ENCODE assay signal across 8 mouse cellular contexts in the genomic region with DNA sequence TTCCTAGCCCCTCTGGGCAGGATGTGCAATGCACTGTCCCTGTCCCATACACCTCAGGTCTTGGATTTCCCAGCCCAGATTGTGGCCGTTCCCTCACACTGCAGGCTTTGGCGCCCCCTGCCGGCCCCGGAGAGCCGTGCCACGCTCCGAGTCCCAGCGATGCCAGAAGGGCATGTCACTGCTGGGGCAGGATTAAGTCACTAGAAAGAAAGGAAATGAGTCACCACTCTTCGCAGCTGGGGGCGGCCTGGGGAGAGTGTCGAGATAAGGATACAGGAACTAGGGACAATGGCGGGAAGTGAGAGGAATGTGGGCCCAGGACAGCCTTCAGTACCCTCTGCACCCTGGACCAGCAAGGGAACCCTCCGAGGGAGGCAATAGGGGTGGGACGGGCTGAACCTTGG. TPM values are rescaled to one million over a fixed set of nuclear protein-coding genes. Genes with fewer than 3 reads are reported as not detected.
DNase-seq lines count a peak whose midpoint lies in the region; ATAC-seq and TF ChIP-seq lines count a peak whose summit lies in the region.

No protein-coding gene starts in this region.

- ATAC-seq in frontal cortex, adult (ENCODE audit: low TSS enrichment): peak; percentile 79; the same call in 1 of the 2 replicates
- ATAC-seq in lung, embryonic 16.5 days (ENCODE audit: low read depth): peak; percentile 97

- peak; percentile 88 to 93 for TF ChIP-seq EP300 in MEL (IDR thresholded peaks at IDR 0.05; ENCODE audit: low read depth in 1 of 2, low read length in 2 of 2)

- TF ChIP-seq CTCF in MEL (IDR thresholded peaks at IDR 0.05 in 2 of 3, conservative IDR thresholded peaks at IDR 0.05 in 1 of 3; ENCODE audit: control insufficient read depth in 1 of 3, insufficient read depth in 1 of 3, low read depth in 2 of 3, low read length in 3 of 3, poor library complexity in 1 of 3, severe bottlenecking in 1 of 3): peak in 2 of 3 experiments; percentile 95 to 100
- peak; percentile 96 for TF ChIP-seq CTCF in cerebellum, adult 2 months (IDR thresholded peaks at IDR 0.05; ENCODE audit: borderline replicate concordance, insufficient read depth, low read depth, low read length)

- TF ChIP-seq RAD21 in MEL (IDR thresholded peaks at IDR 0.05; ENCODE audit: low read depth, low read length): no peak; the same call in none of the 2 replicates

- H3K79me2 ChIP-seq in MEL (ENCODE audit: control insufficient read depth, insufficient read depth, low read length, poor library complexity): no peaks in the 10 kb centered on the region

- peak in 1 of 2 experiments; percentile 39; a peak in 1 of 4 replicates for TF ChIP-seq POLR2A in MEL (IDR thresholded peaks at IDR 0.05; ENCODE audit: control insufficient read depth in 1 of 2, insufficient read depth in 1 of 2, low read depth in 1 of 2, low read length in 2 of 2, poor library complexity in 1 of 2)
- TF ChIP-seq POLR2A in cerebellum, adult 2 months (IDR thresholded peaks at IDR 0.05; ENCODE audit: borderline replicate concordance, insufficient read depth, low read length): no peak

- H3K9me3 ChIP-seq in MEL (replicated peaks; ENCODE audit: insufficient read depth, low read length): no peaks in the 10 kb centered on the region
- H3K9me3 ChIP-seq in hindbrain, embryonic 10.5 days: no peaks in the 10 kb centered on the region
- peaks cover 3% of the 10 kb centered on the region; the same call in 1 of the 2 replicates for H3K9me3 ChIP-seq in lung, embryonic 16.5 days (ENCODE audit: control insufficient read depth, low read length)

- H3K4me1 ChIP-seq in MEL (ENCODE audit: control insufficient read depth in 1 of 2, insufficient read depth in 2 of 2, low read length in 2 of 2): peaks cover 6 to 24% of the 10 kb centered on the region in 2 experiments
- peaks cover 3% of the 10 kb centered on the region; the same call in 1 of the 2 replicates for H3K4me1 ChIP-seq in cerebellum, adult 2 months (ENCODE audit: control insufficient read depth, insufficient read depth, low read length)
- 0 out of 2 replicates have a peak, but pooled peaks cover 8% of the 10 kb centered on the region for H3K4me1 ChIP-seq in hindbrain, embryonic 10.5 days (replicated peaks)
- peaks cover 10% of the 10 kb centered on the region for H3K4me1 ChIP-seq in lung, embryonic 16.5 days (replicated peaks; ENCODE audit: control insufficient read depth, insufficient read depth, low read length)

- peak overlapping the region; percentile 25; the same call in 1 of the 2 replicates for H3K9ac ChIP-seq in MEL (ENCODE audit: control insufficient read depth, low read depth, low read length, poor library complexity, severe bottlenecking)
- no peak overlapping the region for H3K9ac ChIP-seq in lung, embryonic 16.5 days (ENCODE audit: low read length)

- 12% methylated on average over 14 of the region's 14 CpGs for WGBS in cerebellum, adult 2 months
- 12% methylated on average over 14 of the region's 14 CpGs for WGBS in hindbrain, embryonic 10.5 days
- WGBS in lung, embryonic 16.5 days: 8% methylated on average over 14 of the region's 14 CpGs

- H3K36me3 ChIP-seq in MEL (ENCODE audit: control insufficient read depth in 1 of 2, insufficient read depth in 2 of 2, low read length in 2 of 2): peaks cover 0 to 12% of the 10 kb centered on the region in 2 experiments; a peak in 2 of 4 replicates
- H3K36me3 ChIP-seq in hindbrain, embryonic 10.5 days: no peaks in the 10 kb centered on the region
- H3K36me3 ChIP-seq in lung, embryonic 16.5 days (ENCODE audit: control insufficient read depth, insufficient read depth, low read length): no peaks in the 10 kb centered on the region

- no peaks in the 10 kb centered on the region for H3K27me3 ChIP-seq in MEL (ENCODE audit: control insufficient read depth in 1 of 2, insufficient read depth in 2 of 2, low read length in 2 of 2)
- H3K27me3 ChIP-seq in cerebellum, adult 2 months (ENCODE audit: control insufficient read depth, insufficient read depth, low read length): no peaks in the 10 kb centered on the region
- H3K27me3 ChIP-seq in hindbrain, embryonic 10.5 days (ENCODE audit: insufficient read depth, poor library complexity, severe bottlenecking): no peaks in the 10 kb centered on the region
- no peaks in the 10 kb centered on the region for H3K27me3 ChIP-seq in lung, embryonic 16.5 days (ENCODE audit: control insufficient read depth, insufficient read depth, low read depth, low read length)

- peak; percentile 96 for DNase-seq in MEL (ENCODE audit: low read depth, low spot score)
- peak; percentile 82 to 92 for DNase-seq in cerebellum, adult 2 months
- peak; percentile 90 for DNase-seq in hindbrain, embryonic 10.5 days (ENCODE audit: low spot score)
- DNase-seq in layer of hippocampus, adult 9-11 months: peak; percentile 85
- DNase-seq in ovary, adult 18-20 months (ENCODE audit: low spot score): peak; percentile 78
- DNase-seq in thymus, postnatal 0 days (ENCODE audit: low spot score): peak; percentile 86

- H3K27ac ChIP-seq in MEL (ENCODE audit: control insufficient read depth, low read depth, low read length): no peak overlapping the region
- H3K27ac ChIP-seq in cerebellum, adult 2 months (ENCODE audit: insufficient read depth, low read length): no peak overlapping the region
- H3K27ac ChIP-seq in hindbrain, embryonic 10.5 days: peak overlapping the region; percentile 62
- H3K27ac ChIP-seq in lung, embryonic 16.5 days (ENCODE audit: low read length): peak overlapping the region; percentile 75

- H3K4me2 ChIP-seq in lung, embryonic 16.5 days (ENCODE audit: low read depth, low read length): no peak overlapping the region

- no peak overlapping the region for H3K4me3 ChIP-seq in MEL (ENCODE audit: control insufficient read depth in 1 of 2, insufficient read depth in 1 of 2, low read depth in 2 of 2, low read length in 2 of 2)
- H3K4me3 ChIP-seq in cerebellum, adult 2 months (replicated peaks; ENCODE audit: insufficient read depth, low read depth, low read length): no peak overlapping the region
- no peak overlapping the region for H3K4me3 ChIP-seq in hindbrain, embryonic 10.5 days
- H3K4me3 ChIP-seq in lung, embryonic 16.5 days (ENCODE audit: low read length): no peak overlapping the region

TF ChIP-seq in MEL, 35 proteins besides CTCF, POLR2A, EP300 and RAD21 (continues in another document):
- no peak for TF ChIP-seq KAT2A (conservative IDR thresholded peaks at IDR 0.05; ENCODE audit: low read depth, low read length)
- TF ChIP-seq MEF2A (IDR thresholded peaks at IDR 0.05; ENCODE audit: extremely low read depth, insufficient replicate concordance, low read depth, low read length, poor library complexity, severe bottlenecking): no peak
- TF ChIP-seq MAFK (IDR thresholded peaks at IDR 0.05; ENCODE audit: borderline replicate concordance, low read depth, low read length): no peak
- TF ChIP-seq BHLHE40 (IDR thresholded peaks at IDR 0.05; ENCODE audit: borderline replicate concordance, low read depth, low read length): no peak
- peak; percentile 70 for TF ChIP-seq TCF12 (IDR thresholded peaks at IDR 0.05; ENCODE audit: low read depth, low read length)
- peak; percentile 72 for TF ChIP-seq TAL1 (IDR thresholded peaks at IDR 0.05; ENCODE audit: low read length)
- no peak for TF ChIP-seq NELFE (IDR thresholded peaks at IDR 0.05; ENCODE audit: low read depth, low read length)
- peak; percentile 100 for TF ChIP-seq SMC3 (IDR thresholded peaks at IDR 0.05; ENCODE audit: low read depth, low read length)
- no peak for TF ChIP-seq POLR2AphosphoS5 (IDR thresholded peaks at IDR 0.05; ENCODE audit: borderline replicate concordance, low read depth, low read length)
- TF ChIP-seq UBTF (IDR thresholded peaks at IDR 0.05; ENCODE audit: borderline replicate concordance, insufficient read depth, low read depth, low read length): no peak
- no peak for TF ChIP-seq CHD1 (IDR thresholded peaks at IDR 0.05; ENCODE audit: low read depth, low read length)
- TF ChIP-seq MXI1 (IDR thresholded peaks at IDR 0.05; ENCODE audit: low read depth, low read length): peak; percentile 63
- TF ChIP-seq ZKSCAN1 (IDR thresholded peaks at IDR 0.05; ENCODE audit: low read depth, low read length): no peak
- peak; percentile 100 for TF ChIP-seq ETS1 (IDR thresholded peaks at IDR 0.05; ENCODE audit: low read depth, low read length)
- peak; percentile 86 for TF ChIP-seq SIN3A (IDR thresholded peaks at IDR 0.05; ENCODE audit: low read length)
- no peak for TF ChIP-seq USF1 (IDR thresholded peaks at IDR 0.05; ENCODE audit: low read depth, low read length)
- peak; percentile 100 for TF ChIP-seq ZC3H11A (IDR thresholded peaks at IDR 0.05; ENCODE audit: low read depth, low read length)
- TF ChIP-seq MAX (IDR thresholded peaks at IDR 0.05; ENCODE audit: low read length): peak; percentile 85
- no peak for TF ChIP-seq ZNF384 (IDR thresholded peaks at IDR 0.05; ENCODE audit: low read depth, low read length)
- no peak; the same call in none of the 2 replicates for TF ChIP-seq ELF1 (IDR thresholded peaks at IDR 0.05; ENCODE audit: low read depth, low read length)
- TF ChIP-seq MYB (IDR thresholded peaks at IDR 0.05; ENCODE audit: low read depth, low read length): no peak
- TF ChIP-seq CHD2 (IDR thresholded peaks at IDR 0.05; ENCODE audit: low read length): no peak
- TF ChIP-seq E2F4 (IDR thresholded peaks at IDR 0.05; ENCODE audit: borderline replicate concordance, low read depth, low read length): peak; percentile 94
- no peak for TF ChIP-seq USF2 (IDR thresholded peaks at IDR 0.05; ENCODE audit: borderline replicate concordance in 1 of 2, insufficient read depth in 1 of 2, low read depth in 1 of 2, low read length in 2 of 2)
- 0 out of 2 replicates have a peak, but pooled peaks have one; percentile 32 for TF ChIP-seq HCFC1 (IDR thresholded peaks at IDR 0.05; ENCODE audit: low read depth, low read length)
- TF ChIP-seq GATA1 (IDR thresholded peaks at IDR 0.05; ENCODE audit: low read depth, low read length): peak; percentile 92
- no peak for TF ChIP-seq POLR2AphosphoS2 (IDR thresholded peaks at IDR 0.05; ENCODE audit: low read length)
- peak; percentile 96 for TF ChIP-seq JUND (IDR thresholded peaks at IDR 0.05; ENCODE audit: low read depth, low read length)
- no peak for TF ChIP-seq ZMIZ1 (IDR thresholded peaks at IDR 0.05; ENCODE audit: low read depth, low read length)

RNA-seq across cellular contexts. Expression of a gene that starts 40.5 kb away (rescaled TPM):
- 48.8 and 56.2 TPM in 2 replicates for total RNA-seq in MEL (2012; rRNA removed)
- 10 to 100 TPM; 57.0 to 90.9 TPM for polyA plus RNA-seq in MEL (2012; ENCODE audit: insufficient read depth in 1 of 2, insufficient read length in 2 of 2, low read depth in 1 of 2, low replicate concordance in 2 of 2, missing spikeins in 1 of 2)
- 207 and 217 TPM in 2 replicates for polyA plus RNA-seq in cerebellum, adult 2 months (2012; rRNA removed)
- polyA plus RNA-seq in hindbrain, embryonic 10.5 days (2016; fragmentation: Nextera tagmentation; extraction: Ambion mirVana): 262 and 276 TPM in 2 replicates
- 208 and 222 TPM in 2 replicates for polyA plus RNA-seq in lung, embryonic 16.5 days (2015; fragmentation: Nextera tagmentation; extraction: Ambion mirVana)
- polyA plus RNA-seq in thymus, postnatal 0 days (2015; fragmentation: Nextera tagmentation; extraction: Ambion mirVana): 116 and 122 TPM in 2 replicates

Comparison
In these comparisons a context has a peak if more than half of its experiments do, and no peak if none do; other contexts are left out.
1. H3K27ac ChIP-seq: peak in hindbrain, embryonic 10.5 days (single experiment) and lung, embryonic 16.5 days (single experiment); none in MEL (single experiment) and cerebellum, adult 2 months (single experiment).
2. Peak in every context shown above with its lines, with median percentiles within 50 percentile points of each other: DNase-seq.